Mouse (Mus musculus) kidney, embryonic 14.5 days (tissue): ENCODE results near the gene Rims1. TPM values are rescaled to one million over a fixed set of nuclear protein-coding genes. Genes with fewer than 3 reads are reported as not detected.

Experiments
- ATAC-seq: fragments of 200-750 bp; cut with Nextera tagmentation; 2 replicates; pipeline ENCODE4 v1.8.0; 2017; ENCODE audit warnings: moderate number of reproducible peaks, mild to moderate bottlenecking, moderate TSS enrichment, moderate library complexity; ENCODE audit not compliant: low FRiP score, low TSS enrichment
- H3K27ac ChIP-seq: fragments of 300-500 bp; sonication (generic); 2 replicates; pipeline ENCODE4 v1.5.1; 2014; ENCODE audit warnings: low read depth, mild to moderate bottlenecking, low read length, moderate library complexity, mixed read lengths
- H3K27me3 ChIP-seq: fragments of 300-500 bp; sonication (generic); 2 replicates; pipeline ENCODE4 v1.6.1; 2014; ENCODE audit warnings: mild to moderate bottlenecking, low read length; ENCODE audit not compliant: control insufficient read depth, insufficient read depth
- H3K36me3 ChIP-seq: fragments of 300-500 bp; sonication (generic); 2 replicates; pipeline ENCODE4 v1.6.1; 2014; ENCODE audit warnings: low read length, mixed read lengths; ENCODE audit not compliant: control insufficient read depth, insufficient read depth
- H3K4me1 ChIP-seq: fragments of 300-500 bp; sonication (generic); 2 replicates; pipeline ENCODE4 v1.6.1; 2014; ENCODE audit warnings: low read length, mixed read lengths; ENCODE audit not compliant: control insufficient read depth, insufficient read depth
- H3K4me2 ChIP-seq: fragments of 300-500 bp; sonication (generic); replicated peaks from 2 replicates; pipeline ENCODE4 v1.6.1; 2014; ENCODE audit warnings: low read depth, mild to moderate bottlenecking, low read length
- H3K4me3 ChIP-seq: fragments of 300-500 bp; sonication (generic); 2 replicates; pipeline ENCODE4 v1.5.1; 2014; ENCODE audit warnings: mild to moderate bottlenecking, low read length
- H3K9ac ChIP-seq: fragments of 300-500 bp; sonication (generic); 2 replicates; pipeline ENCODE4 v1.6.1; 2014; ENCODE audit warnings: low read depth, mild to moderate bottlenecking, low read length, moderate library complexity
- H3K9me3 ChIP-seq: fragments of 300-500 bp; sonication (generic); 2 replicates; pipeline ENCODE4 v1.6.1; 2016; ENCODE audit warnings: low read length; ENCODE audit not compliant: control insufficient read depth
- WGBS: fragments of 180-500 bp; shearing (Covaris S2); extraction: QIAGEN DNeasy Blood & Tissue Kit; methylation state at CpG from one replicate; pipeline ENCODE4 v1.1.7; 2014; 5-methylcytosine and 5-hydroxymethylcytosine counted together
- polyA plus RNA-seq: library from polyadenylated mRNA; unstranded; fragments of >200 nt; fragmentation: Nextera tagmentation; extraction: Ambion mirVana; gene quantifications from 2 replicates; pipeline ENCODE4 v1.2.1, GENCODE M21; 2014

Gene Rims1
- polyA plus RNA-seq, 1 experiment from 2014 or later, result 0.93 TPM

DNA sequence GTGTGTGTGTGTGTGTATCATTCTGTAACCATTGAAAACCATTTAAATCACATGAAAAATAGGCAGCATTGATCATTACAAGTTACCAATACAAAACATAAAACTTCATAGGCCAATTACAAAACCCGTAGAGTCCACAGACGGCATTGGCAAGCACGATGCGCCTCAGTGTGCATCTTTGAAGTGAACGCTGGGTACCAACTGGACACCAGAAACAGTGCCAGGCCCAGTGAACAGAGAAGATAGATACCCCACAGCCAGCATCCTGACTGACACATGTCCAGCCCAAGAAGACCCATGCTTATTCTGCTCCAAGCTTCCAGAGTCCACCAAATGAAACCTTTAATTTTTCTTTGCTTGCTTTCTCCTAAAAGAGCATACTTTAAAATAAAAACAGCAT lies 18.2 kb downstream of the Rims1 start:
- Histone ChIP-seq H3K27ac (no peak overlapping the region), H3K9ac (no peak overlapping the region), H3K4me1 (no peaks in the 10 kb centered on the region), H3K27me3 (no peaks in the 10 kb centered on the region), H3K9me3 (no peaks in the 10 kb centered on the region), H3K36me3 (no peaks in the 10 kb centered on the region), H3K4me2 (no peak overlapping the region), H3K4me3 (no peak overlapping the region)
- ATAC-seq, result no peak
- WGBS, result 95% methylated on average over 5 of the region's 5 CpGs

DNA sequence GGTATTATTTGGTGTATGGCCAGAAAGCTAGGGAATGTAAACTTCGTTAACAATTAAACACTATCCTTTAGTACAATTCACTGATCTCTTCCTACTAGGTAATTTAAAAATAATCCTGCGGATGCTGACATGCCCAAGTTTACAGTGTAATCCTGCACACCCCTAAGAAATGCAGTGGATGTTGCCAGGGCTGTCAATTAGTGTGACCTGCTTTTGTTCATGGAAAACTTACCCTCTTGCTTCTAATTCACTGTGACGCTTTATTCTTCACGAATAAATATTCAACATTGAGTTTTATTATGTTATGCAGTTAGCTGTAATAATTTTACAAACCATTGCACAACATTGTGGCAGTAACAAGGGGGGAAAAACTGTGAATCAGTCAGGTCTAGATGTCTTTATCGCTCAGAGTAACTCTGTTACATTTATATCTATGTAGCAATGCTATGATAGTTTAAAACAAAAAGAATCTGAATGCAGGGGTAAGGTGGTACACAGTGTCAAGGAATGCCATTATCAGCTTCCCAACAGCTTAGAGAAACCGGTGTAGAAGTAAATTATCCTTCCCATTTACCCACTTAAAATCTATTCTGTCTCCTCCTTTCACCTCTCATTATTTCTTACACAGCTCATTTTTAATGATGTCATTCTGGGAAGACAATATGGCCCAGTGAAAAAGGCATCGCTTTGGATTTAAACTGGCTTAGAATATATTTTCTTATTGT lies 35.1 kb downstream of the Rims1 start:
- Histone ChIP-seq H3K9me3 (no peaks in the 10 kb centered on the region), H3K4me2 (no peak overlapping the region), H3K27me3 (no peaks in the 10 kb centered on the region), H3K4me3 (no peak overlapping the region), H3K4me1 (no peaks in the 10 kb centered on the region), H3K27ac (no peak overlapping the region), H3K9ac (no peak overlapping the region), H3K36me3 (no peaks in the 10 kb centered on the region)
- ATAC-seq, result no peak
- WGBS, result 80% methylated on average over 7 of the region's 7 CpGs

DNA sequence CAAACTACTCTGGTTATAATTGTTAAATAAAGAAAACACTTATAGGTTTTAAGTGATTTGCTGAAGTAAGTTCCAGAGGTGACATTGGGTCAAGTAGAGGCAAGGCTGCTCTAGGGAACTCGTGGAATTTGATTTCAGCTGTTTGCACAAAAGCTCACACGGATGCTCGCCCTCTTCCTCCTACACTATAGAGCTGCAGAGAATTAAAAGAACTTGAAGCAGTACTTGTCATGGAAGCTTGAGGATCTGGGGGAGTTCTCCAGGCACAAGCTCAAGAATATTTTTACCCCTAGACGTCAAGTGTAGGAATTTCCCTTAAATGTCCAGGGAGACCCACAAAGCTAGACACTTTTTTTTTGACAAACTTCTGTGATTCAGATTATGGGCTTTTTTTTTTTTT lies 42.4 kb downstream of the Rims1 start:
- WGBS, result 70% methylated on average over 4 of the region's 4 CpGs
- ATAC-seq, result no peak
- H3K9me3 ChIP-seq, result no peaks in the 10 kb centered on the region
- H3K4me1 ChIP-seq, result no peaks in the 10 kb centered on the region
- H3K9ac ChIP-seq, result no peak overlapping the region
- H3K4me3 ChIP-seq, result no peak overlapping the region
- no peaks in the 10 kb centered on the region for H3K27me3 ChIP-seq
- H3K4me2 ChIP-seq, result no peak overlapping the region
- no peaks in the 10 kb centered on the region for H3K36me3 ChIP-seq
- H3K27ac ChIP-seq, result no peak overlapping the region

DNA sequence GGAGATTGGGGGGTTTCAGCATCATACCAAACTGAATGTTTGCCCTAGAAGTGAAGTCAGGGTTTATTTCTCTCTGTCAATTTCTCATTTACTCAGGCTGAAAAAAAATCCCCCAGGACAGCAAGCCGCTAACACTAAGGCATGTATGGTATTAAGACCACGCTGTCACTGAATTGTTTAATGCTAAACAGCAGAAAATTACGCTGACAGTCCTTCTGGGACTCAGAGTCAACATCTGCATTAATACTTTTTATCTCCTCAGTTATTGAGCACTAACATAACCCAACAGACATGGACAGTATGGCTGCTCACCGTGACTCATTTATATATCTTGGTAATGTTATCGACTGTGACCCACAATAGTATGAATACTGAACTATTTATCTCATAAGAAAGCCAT lies 43.0 kb downstream of the Rims1 start:
- ATAC-seq, result no peak
- no peak overlapping the region for H3K9ac ChIP-seq
- H3K9me3 ChIP-seq, result no peaks in the 10 kb centered on the region
- WGBS, result 74% methylated on average over 5 of the region's 5 CpGs
- no peak overlapping the region for H3K27ac ChIP-seq
- H3K4me3 ChIP-seq, result no peak overlapping the region
- H3K36me3 ChIP-seq, result no peaks in the 10 kb centered on the region
- H3K4me2 ChIP-seq, result no peak overlapping the region
- H3K4me1 ChIP-seq, result no peaks in the 10 kb centered on the region
- no peaks in the 10 kb centered on the region for H3K27me3 ChIP-seq

DNA sequence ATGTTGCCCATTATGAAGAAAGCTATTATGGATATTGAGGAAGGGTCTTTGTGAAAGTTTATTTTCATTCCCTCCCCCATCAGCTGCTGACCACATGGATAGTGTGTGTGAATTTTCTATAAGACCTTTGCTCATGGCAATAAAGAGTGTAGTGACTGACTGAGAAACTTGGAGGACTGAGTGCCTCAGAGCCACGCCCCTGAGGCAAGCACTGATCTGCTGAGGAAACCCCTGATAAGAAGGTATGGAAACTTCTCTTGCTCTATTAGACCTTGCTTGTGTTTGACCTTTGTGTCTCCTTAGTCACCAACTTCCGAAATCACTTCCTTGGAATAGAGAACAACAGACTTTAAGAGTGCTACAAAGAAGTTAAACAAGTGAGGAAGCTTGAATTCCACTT lies 55.3 kb downstream of the Rims1 start:
- H3K4me3 ChIP-seq, result no peak overlapping the region
- no peak overlapping the region for H3K9ac ChIP-seq
- no peaks in the 10 kb centered on the region for H3K36me3 ChIP-seq
- no peaks in the 10 kb centered on the region for H3K27me3 ChIP-seq
- no peak overlapping the region for H3K4me2 ChIP-seq
- no peak overlapping the region for H3K27ac ChIP-seq
- WGBS, result 83% methylated on average over 2 of the region's 2 CpGs
- no peaks in the 10 kb centered on the region for H3K9me3 ChIP-seq
- no peaks in the 10 kb centered on the region for H3K4me1 ChIP-seq
- no peak for ATAC-seq

DNA sequence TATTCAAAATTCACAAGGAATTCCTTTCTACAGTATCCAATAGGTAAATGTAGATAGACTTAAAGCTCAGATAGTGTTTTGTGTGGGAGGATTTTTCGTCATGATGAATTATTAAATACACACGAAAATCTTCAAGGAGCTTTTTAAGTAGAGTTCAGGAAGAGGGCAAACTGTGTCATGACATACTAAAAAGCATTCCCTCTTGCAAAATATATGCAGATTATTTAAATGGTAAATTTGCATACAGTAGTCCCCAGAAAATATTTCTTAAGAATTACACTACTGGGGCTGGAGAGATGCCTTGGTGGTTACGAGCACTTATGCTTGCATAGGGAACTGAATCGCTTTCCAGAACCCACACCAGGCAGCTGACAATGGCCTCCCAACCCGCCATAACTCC lies 61.1 kb downstream of the Rims1 start:
- no peak overlapping the region for H3K27ac ChIP-seq
- H3K4me3 ChIP-seq, result no peak overlapping the region
- no peaks in the 10 kb centered on the region for H3K27me3 ChIP-seq
- no peaks in the 10 kb centered on the region for H3K36me3 ChIP-seq
- no peak overlapping the region for H3K4me2 ChIP-seq
- H3K4me1 ChIP-seq, result no peaks in the 10 kb centered on the region
- H3K9ac ChIP-seq, result no peak overlapping the region
- WGBS, result 83% methylated on average over 5 of the region's 5 CpGs
- no peak for ATAC-seq
- H3K9me3 ChIP-seq, result no peaks in the 10 kb centered on the region

DNA sequence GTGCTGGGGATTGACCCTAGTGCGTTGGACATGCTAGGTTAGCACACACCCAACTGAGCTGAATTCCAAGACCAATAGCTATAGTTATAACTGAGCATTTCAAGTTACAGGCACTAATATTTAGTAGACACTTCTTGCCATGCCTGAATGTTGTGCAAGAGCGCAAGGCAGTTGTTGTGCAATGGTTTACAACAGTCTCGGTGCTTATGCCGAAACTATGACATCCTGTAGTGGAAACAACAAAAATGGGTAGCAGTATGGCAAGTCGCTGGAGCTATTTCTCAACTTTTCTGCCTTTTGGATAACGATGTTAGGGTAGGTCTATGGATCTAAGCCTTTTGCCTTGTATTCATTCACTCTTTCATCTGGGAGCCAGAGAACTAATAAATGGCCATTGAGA lies 68.3 kb downstream of the Rims1 start:
- H3K27ac ChIP-seq, result no peak overlapping the region
- no peak overlapping the region for H3K9ac ChIP-seq
- H3K27me3 ChIP-seq, result no peaks in the 10 kb centered on the region
- H3K4me1 ChIP-seq, result no peaks in the 10 kb centered on the region
- no peaks in the 10 kb centered on the region for H3K9me3 ChIP-seq
- H3K36me3 ChIP-seq, result no peaks in the 10 kb centered on the region
- no peak overlapping the region for H3K4me2 ChIP-seq
- 92% methylated on average over 6 of the region's 6 CpGs for WGBS
- ATAC-seq, result no peak
- no peak overlapping the region for H3K4me3 ChIP-seq

DNA sequence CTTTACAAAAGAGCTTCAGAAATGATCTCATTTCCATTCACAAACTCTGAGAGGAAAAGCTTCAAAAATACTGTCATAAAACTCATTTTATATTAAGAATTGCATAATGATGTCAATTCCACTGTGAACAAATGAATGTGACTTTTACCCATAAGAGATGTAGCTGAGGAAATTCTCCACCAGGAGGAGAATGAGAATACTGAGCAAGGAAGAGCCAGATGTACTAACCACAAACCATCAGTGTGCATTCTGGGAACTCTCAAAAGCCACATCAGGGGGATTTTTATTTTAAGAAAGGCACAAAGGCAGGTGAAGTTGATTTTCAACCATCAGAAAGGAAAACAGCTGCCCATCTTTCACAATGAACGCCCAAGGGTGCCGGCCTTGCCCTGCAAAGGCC lies 71.4 kb downstream of the Rims1 start:
- whole genome bisulfite sequencing, result 92% methylated on average over 2 of the region's 2 CpGs
- no peak overlapping the region for H3K4me2 ChIP-seq
- no peak overlapping the region for H3K9ac ChIP-seq
- H3K4me3 ChIP-seq, result no peak overlapping the region
- no peaks in the 10 kb centered on the region for H3K4me1 ChIP-seq
- no peaks in the 10 kb centered on the region for H3K9me3 ChIP-seq
- H3K27ac ChIP-seq, result no peak overlapping the region
- no peaks in the 10 kb centered on the region for H3K36me3 ChIP-seq
- H3K27me3 ChIP-seq, result no peaks in the 10 kb centered on the region
- ATAC-seq, result no peak

DNA sequence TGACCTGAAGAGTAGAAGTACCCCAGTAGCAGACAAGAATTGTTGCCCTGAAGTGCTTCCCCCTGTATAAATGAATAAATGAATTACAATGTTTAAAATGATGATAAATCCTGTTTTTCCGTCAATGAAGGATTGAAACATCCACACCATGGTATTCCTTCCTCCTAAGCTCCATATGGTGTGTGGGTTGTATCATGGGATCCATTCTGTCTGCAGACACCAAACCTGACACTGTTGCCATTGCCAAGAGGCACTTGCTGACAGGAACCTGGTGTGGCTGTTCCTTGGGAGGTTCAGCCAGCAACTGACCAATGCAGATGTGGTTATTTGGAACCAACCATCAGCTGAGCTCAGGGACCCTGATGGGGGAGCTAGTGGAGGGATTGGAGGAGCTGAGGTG lies 72.5 kb downstream of the Rims1 start:
- Histone ChIP-seq H3K4me3 (no peak overlapping the region), H3K4me2 (no peak overlapping the region), H3K9me3 (no peaks in the 10 kb centered on the region), H3K36me3 (no peaks in the 10 kb centered on the region), H3K4me1 (no peaks in the 10 kb centered on the region), H3K27ac (no peak overlapping the region), H3K27me3 (no peaks in the 10 kb centered on the region), H3K9ac (no peak overlapping the region)
- WGBS, result 83% methylated on average over 1 of the region's 1 CpGs
- no peak for ATAC-seq
